Mouse (Mus musculus): ENCODE results near the gene Per1. TPM values are rescaled to one million over a fixed set of nuclear protein-coding genes. Genes with fewer than 3 reads are reported as not detected.

Gene Per1
- polyA plus RNA-seq (2015; fragmentation: Nextera tagmentation; extraction: Ambion mirVana): 14.4 and 17.4 TPM in 2 replicates

DNA sequence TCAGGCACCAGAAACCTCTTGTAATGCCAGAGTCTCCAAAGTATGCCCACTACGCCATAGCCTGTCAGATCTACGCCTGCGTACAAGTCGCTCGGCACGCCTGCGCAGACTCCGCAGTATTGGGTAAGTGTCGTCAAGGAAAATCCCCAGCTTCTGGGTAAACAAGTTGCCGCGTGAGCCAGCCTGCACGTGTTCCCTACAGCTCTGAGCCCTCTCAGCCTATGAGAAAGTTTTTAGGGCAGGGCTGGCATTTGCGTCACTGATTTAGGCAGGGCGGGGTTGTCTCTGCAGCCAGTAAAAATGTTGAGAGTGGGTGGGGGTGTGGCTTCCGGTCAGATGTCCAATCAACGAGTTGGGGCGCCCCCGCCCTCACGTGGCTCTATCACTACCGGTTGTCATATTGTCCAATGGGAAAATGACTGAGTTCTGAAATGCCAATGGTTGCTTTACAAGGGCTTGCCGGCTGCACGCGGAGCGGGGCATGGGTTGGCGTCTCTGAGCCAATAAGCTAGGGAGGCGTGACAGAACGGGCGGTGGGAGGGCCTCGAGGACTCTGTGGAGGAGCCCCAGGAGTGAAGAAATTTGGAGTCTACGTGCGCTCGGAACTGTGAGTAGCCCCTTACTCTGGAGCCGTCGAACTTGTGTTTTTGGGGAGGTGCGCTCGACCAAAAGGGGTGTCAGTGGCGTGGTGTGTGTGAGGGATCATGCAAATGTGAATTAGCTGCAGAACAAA, at the start of gene Per1:
Per1 (plus strand) TSS at position 521 of the 733 bp plus-strand sequence.

DNA sequence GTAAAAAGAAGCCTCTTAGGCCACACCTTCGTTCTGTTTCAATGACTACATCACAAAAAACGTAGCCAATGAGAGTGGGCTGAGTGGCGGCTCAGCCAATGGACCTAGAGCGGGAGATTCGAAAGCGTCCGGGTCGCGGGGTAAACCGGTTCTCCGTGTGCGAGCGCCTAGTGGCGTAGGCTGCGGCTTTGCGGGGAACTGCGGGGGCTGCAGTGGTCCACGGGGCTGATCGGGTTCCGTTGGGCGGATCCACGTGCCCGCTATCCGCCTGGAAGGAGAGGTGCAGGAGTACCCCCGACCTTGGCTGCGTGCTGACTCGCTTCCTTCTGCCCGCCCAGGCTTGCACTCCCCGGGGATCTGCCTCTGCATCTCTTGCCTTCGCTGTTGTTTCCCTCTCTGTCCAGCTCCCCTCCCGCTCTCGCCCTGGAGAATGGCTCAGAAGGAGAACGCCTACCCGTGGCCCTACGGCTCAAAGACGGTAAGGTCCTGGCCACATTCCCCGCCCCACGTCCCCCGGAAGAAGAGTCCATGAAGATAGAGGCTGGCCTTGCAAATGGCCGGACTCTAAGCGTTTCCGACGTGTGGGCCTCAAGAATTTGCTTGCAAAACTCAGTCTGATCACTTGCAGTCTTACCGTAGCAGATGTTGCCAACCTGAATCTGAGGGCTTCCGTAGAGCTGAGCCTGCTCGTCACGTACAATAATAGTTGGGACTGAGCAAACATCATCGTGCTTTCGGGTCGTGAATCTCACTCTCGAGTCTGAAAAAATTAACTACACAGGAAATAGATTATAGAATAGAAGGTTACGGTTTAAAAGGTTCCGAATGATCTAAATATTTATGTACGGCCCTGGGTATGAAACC, 49.3 kb upstream of the Per1 start, which contains the start of gene Aurkb:
Aurkb (plus strand) TSS at position 117 of the 864 bp plus-strand sequence.

GRCm38 (mm10) chr11:69059357-69059974, 35.6 kb upstream of the Per1 start, which contains the start of gene Borcs6:
Gene Borcs6, plus strand, starts transcription at chr11:69059717.

GRCm38 (mm10) chr11:69070590-69071222, 24.3 kb upstream of the Per1 start, which contains the start of gene Tmem107:
Gene Tmem107, plus strand, starts transcription at chr11:69070806.

DNA sequence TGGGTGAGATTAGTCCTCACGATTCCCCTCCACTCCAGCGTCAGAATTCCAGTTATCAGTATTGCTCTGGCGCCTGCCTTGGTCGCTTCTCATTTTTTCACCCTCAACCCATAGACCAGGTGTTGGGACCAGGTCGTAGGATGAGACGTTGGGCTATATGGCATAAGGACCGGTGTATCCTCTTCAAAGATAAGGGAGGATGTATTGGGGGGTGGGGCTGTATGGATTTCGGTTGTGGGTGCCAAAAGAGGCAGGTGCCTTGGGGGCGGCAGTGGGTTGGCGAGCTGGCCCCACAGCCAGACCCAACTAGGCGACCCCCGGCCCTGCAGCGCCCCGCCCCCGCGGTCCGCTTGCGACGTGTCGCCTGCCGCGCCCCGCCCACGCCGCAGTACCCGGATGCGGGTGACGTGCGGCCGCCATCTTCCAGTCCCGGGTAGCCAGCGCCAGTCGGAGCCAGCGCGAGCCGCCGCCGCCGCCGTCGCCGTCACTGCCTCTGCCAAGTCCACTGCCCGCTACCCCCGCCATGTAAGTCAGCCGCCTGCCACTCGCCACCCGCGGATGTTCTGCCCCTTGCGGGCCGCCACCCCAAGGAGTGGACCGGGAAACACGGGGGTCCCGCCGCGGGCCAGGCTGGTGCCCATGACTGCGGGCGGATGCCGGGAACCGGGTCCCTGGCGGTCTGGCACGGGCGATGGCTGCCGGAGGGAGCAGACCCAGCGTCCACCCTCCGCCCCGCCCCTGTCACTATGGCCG, 6.7 kb upstream of the Per1 start, which contains the start of gene Vamp2:
Vamp2 (plus strand) TSS at position 388 of the 753 bp plus-strand sequence.

GRCm38 (mm10) chr11:69120221-69121000, 25.4 kb downstream of the Per1 start, which contains the start of gene Hes7:
Gene Hes7, plus strand, starts transcription at chr11:69120404.

DNA sequence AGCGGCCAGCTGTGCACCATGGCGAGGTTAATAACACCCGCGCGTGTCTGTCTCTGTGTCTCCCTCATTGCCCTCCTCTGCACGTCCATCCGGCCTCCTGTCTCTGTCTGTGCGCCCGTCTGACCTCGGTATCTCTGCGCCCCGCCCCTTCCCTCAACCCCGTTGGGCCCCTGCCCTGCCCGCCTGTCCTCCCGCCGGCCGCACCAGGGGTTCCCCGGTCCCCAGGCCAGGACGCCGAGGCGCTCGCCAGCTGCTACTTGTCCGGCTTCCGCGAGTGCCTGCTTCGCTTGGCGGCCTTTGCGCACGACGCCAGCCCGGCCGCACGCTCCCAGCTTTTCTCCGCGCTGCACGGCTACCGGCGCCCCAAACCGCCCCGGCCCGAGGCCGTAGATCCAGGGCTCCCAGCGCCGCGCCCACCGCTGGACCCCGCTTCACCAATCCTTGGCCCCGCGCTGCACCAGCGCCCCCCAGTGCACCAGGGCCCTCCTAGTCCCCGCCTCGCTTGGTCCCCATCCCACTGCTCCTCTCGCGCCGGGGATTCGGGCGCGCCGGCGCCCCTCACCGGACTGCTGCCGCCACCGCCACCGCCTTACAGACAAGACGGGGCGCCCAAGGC, 27.4 kb downstream of the Per1 start, which contains the start of gene 9130213A22Rik:
9130213A22Rik (minus strand) TSS at position 254 of the 616 bp plus-strand sequence.

GRCm38 (mm10) chr11:69125852-69125918, 30.7 kb downstream of the Per1 start, which contains the start of gene Aloxe3:
Gene Aloxe3, plus strand, starts transcription at chr11:69125896.

GRCm38 (mm10) chr11:69156800-69157199, 61.8 kb downstream of the Per1 start, which contains the start of gene Alox12b:
Gene Alox12b, plus strand, starts transcription at chr11:69156989.

Other genes with a start within 250 kb of the Per1 start
- 79.9 and 88.8 TPM in 2 replicates for gene Ndel1, start 223.4 kb upstream of the Per1 start, polyA plus RNA-seq (2015; fragmentation: Nextera tagmentation; extraction: Ambion mirVana)
- gene Rnf222, start 206.7 kb upstream of the Per1 start, polyA plus RNA-seq (2015; fragmentation: Nextera tagmentation; extraction: Ambion mirVana): not detected in 2 replicates
- 870 and 884 TPM in 2 replicates for gene Rpl26, start 193.6 kb upstream of the Per1 start, polyA plus RNA-seq (2015; fragmentation: Nextera tagmentation; extraction: Ambion mirVana)
- gene Odf4, start 168.1 kb upstream of the Per1 start, polyA plus RNA-seq (2015; fragmentation: Nextera tagmentation; extraction: Ambion mirVana): not detected in 2 replicates
- gene Arhgef15, start 137.7 kb upstream of the Per1 start, polyA plus RNA-seq (2015; fragmentation: Nextera tagmentation; extraction: Ambion mirVana): 2.3 and 2.5 TPM in 2 replicates
- gene Slc25a35, start 127.1 kb upstream of the Per1 start, polyA plus RNA-seq (2015; fragmentation: Nextera tagmentation; extraction: Ambion mirVana): 5.3 and 7.2 TPM in 2 replicates
- gene Rangrf, start 120.0 kb upstream of the Per1 start, polyA plus RNA-seq (2015; fragmentation: Nextera tagmentation; extraction: Ambion mirVana): 31.2 and 32.5 TPM in 2 replicates
- gene Pfas, start 86.8 kb upstream of the Per1 start, polyA plus RNA-seq (2015; fragmentation: Nextera tagmentation; extraction: Ambion mirVana): 9.6 and 10.6 TPM in 2 replicates
- gene Ctc1, start 79.3 kb upstream of the Per1 start, polyA plus RNA-seq (2015; fragmentation: Nextera tagmentation; extraction: Ambion mirVana): 16.5 and 21.5 TPM in 2 replicates
- 20.7 and 30.7 TPM in 2 replicates for gene Aurkb, start 49.6 kb upstream of the Per1 start, polyA plus RNA-seq (2015; fragmentation: Nextera tagmentation; extraction: Ambion mirVana)
- 11.9 and 12.3 TPM in 2 replicates for gene Borcs6, start 35.5 kb upstream of the Per1 start, polyA plus RNA-seq (2015; fragmentation: Nextera tagmentation; extraction: Ambion mirVana)
- 33.3 and 39.1 TPM in 2 replicates for gene Tmem107, start 24.4 kb upstream of the Per1 start, polyA plus RNA-seq (2015; fragmentation: Nextera tagmentation; extraction: Ambion mirVana)
- gene Vamp2, start 6.7 kb upstream of the Per1 start, polyA plus RNA-seq (2015; fragmentation: Nextera tagmentation; extraction: Ambion mirVana): 48.6 and 55.5 TPM in 2 replicates
- 0.11 and 0.26 TPM in 2 replicates for gene Hes7, start 25.2 kb downstream of the Per1 start, polyA plus RNA-seq (2015; fragmentation: Nextera tagmentation; extraction: Ambion mirVana)
- gene 9130213A22Rik, start 27.4 kb downstream of the Per1 start, polyA plus RNA-seq (2015; fragmentation: Nextera tagmentation; extraction: Ambion mirVana): 0.45 and 0.59 TPM in 2 replicates
- 8.5 and 10.1 TPM in 2 replicates for gene Aloxe3, start 30.7 kb downstream of the Per1 start, polyA plus RNA-seq (2015; fragmentation: Nextera tagmentation; extraction: Ambion mirVana)
- gene Alox12b, start 61.8 kb downstream of the Per1 start, polyA plus RNA-seq (2015; fragmentation: Nextera tagmentation; extraction: Ambion mirVana): 0.05 and 0.11 TPM in 2 replicates
- gene Alox8, start 102.6 kb downstream of the Per1 start, polyA plus RNA-seq (2015; fragmentation: Nextera tagmentation; extraction: Ambion mirVana): not detected in 2 replicates
- 0.05 TPM in 2 replicates for gene Gucy2e, start 141.8 kb downstream of the Per1 start, polyA plus RNA-seq (2015; fragmentation: Nextera tagmentation; extraction: Ambion mirVana)
- 5.5 and 7.2 TPM in 2 replicates for gene Cntrob, start 228.6 kb downstream of the Per1 start, polyA plus RNA-seq (2015; fragmentation: Nextera tagmentation; extraction: Ambion mirVana)
- 114 and 128 TPM in 2 replicates for gene Trappc1, start 228.8 kb downstream of the Per1 start, polyA plus RNA-seq (2015; fragmentation: Nextera tagmentation; extraction: Ambion mirVana)
- 0.68 and 0.81 TPM in 2 replicates for gene Kcnab3, start 231.0 kb downstream of the Per1 start, polyA plus RNA-seq (2015; fragmentation: Nextera tagmentation; extraction: Ambion mirVana)
- gene Rnf227, start 245.2 kb downstream of the Per1 start, polyA plus RNA-seq (2015; fragmentation: Nextera tagmentation; extraction: Ambion mirVana): 5.8 and 6.4 TPM in 2 replicates

Measured in urinary bladder, postnatal 0 days (tissue).